Mouse (Mus musculus) CD4-positive, CD25-positive, alpha-beta regulatory T cell, adult 2 months (primary cell): ENCODE measurements around the gene Phf11b.
"Not testable (repeated sequence)": the region's sequence is repeated elsewhere in the genome, so short reads cannot be mapped to it uniquely, and the experiment has no call there.

Experiments used
- DNase-seq: peaks from one replicate; pipeline ENCODE4 v3.0.0-alpha.2; 2012; ENCODE audit warnings: low read depth, low spot score

Gene Phf11b

DNA sequence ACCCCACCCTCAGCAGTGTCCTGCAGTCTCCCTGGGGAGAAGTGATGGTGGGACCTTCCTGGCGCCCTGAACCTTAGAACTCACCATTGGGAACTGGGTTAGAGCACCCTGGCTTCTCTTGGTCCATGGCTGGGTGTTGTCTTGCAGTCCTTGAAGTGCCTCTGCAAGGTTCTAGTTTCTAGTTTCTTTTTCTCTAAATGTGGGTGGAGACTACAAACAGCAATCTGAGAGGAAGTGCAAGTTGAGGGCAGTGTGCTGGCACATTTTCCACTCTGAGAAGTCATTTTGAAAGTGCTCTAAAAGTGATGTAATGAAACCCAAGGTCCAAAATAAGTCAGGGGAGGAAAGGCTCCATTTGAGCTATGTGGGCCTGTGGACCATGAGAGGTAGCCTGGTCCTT is at the start of gene Phf11b:
Gene Phf11b, minus strand, starts transcription at position 163 of the 400 bp plus-strand sequence.
- peak; percentile 71 for DNase-seq

DNA sequence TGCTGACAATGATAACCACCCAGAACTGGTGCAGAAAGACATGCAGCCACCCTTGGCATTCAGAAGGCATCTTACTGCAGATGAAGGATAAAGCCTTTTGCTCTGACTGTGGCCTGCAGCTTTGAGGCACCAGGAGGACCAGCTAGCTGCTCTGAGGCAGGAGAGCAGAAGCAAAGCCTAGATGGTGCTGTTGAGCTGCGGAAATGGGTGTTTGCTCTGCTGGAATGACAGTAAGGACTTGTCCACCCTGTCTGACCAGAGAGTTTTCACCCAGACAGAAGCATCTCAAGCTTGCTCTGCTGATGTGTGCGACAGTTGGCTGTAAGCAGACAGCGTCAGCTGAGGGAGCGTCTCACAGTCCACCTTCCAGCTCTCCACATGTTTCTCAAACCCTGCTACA is 49.0 kb upstream of the Phf11b start:
- DNase-seq = not testable (repeated sequence)

DNA sequence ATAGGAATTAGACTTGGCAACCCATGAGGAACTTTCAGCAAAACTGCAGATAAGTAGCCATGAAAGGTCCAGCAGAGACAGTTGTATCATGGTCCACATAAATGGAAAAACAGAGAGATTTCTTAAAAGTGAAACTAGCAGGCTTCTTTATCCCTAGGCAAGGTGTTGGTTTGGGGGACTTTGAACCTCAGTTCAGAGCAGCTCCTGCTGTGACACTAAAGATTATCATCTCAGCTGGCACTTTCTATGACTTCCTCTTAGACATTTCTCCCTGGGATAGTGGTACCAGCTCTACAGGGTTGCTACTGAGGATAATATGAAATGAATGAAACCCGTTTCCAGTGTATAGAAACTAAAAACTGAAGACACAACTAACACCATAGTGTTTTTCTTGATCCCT is 48.4 kb upstream of the Phf11b start:
- no peak for DNase-seq

DNA sequence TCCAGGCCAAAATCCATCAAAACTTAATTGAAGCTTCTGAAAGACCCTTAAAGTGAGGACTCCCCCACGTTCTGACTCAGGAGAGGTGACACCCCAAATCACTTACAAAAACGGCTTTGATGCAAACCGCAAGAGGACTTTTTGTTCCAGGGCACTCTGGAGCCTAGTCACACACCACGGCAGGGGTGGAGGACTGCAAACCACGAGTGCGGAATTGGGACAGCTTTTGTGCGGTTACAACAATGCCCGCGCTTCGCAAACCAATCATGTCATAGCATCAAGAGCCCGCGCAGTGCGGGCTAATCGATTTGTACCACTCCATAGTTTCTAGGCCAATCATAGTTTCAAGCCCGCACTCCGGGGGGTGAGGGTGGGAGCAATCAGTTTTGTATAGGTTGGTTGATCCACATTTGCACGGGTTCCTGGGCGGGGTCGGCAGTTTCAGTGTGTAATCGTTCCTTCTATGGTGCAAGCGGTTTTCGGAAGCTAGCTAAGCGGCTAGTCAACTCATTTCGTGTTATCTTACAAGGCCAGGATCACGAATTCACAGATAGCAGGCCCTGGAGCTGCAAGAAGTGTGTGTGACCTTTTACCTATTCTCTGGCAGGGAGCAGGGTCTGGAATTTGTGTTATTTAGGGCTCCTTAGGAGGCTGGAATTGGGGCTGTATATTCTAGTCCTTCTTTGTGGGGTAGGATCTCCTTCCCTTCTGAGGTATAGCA is 29.4 kb upstream of the Phf11b start:
- DNase-seq = no peak

DNA sequence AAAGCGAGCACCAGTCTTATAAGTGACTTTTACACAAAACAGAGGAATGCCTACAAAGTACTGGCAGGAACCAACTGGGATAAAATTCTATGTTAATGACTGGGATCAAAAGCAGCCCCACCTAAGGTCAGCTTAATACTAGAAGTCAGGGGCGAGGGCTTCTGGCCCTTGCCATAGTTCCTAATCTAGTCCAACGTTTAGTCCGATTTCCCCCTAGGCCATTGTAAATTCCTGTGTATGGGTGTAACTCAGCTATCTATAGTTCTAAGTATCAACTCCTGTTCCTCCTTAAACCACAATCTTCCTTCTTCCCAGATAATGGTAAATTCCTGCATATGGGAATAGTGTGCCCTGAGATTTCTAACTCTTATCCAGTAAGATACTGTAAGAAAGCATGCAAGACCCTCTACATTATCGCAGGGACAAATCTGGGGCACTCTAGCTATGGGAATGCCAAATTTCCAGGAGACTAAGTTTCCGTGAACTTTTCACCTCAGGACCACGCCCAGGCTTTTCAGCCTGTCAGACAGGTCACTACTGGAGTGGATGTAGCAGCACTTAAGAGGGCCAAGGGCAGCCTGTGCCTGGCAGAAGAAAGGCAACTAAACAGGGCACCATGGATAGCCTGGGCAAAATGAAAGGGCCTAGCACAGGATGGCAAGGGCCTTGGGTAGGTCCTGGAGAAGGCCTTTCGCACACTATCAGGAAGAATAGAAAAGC is 25.4 kb upstream of the Phf11b start:
- no peak for DNase-seq

DNA sequence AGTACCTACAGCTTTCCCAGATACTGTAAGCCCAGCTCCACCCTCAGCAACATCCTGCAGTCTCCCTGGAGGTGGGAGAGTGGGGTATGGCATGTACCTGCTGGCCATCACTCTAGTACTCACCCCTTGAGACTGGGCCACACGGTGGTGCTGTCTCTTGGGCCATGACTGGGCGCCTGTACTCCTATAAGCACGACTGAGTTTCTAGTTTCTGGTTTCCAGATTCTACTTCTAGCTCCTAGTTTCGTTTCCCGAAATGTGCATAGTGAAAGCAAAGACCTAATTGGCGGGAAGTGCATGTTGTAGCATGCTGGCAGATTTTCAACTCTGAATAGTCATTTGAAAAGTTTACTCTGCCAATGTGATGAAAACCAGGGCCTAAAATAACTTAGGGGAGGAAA is 24.1 kb upstream of the Phf11b start, which contains the start of gene Phf11d:
Gene Phf11d, minus strand, starts transcription at position 227 of the 401 bp plus-strand sequence.
- no peak for DNase-seq

DNA sequence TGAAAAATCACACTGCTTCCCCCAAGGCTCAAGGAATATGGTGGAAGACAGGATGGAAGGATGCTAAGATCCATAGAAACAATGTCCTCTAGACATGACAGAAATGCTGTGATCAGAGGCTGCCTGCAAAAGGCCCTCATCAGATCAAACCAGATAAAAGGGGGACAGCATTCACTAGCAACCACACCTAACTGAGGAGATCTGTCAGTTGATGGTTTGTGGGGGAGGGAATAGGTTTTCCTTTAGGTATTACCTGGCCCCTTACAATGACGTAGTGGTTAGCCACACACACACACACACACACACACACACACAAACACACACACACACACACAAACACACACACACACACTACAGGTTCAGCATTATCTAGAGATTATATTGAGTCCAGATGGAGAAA is 1.6 kb downstream of the Phf11b start:
- DNase-seq = peak; percentile 23

DNA sequence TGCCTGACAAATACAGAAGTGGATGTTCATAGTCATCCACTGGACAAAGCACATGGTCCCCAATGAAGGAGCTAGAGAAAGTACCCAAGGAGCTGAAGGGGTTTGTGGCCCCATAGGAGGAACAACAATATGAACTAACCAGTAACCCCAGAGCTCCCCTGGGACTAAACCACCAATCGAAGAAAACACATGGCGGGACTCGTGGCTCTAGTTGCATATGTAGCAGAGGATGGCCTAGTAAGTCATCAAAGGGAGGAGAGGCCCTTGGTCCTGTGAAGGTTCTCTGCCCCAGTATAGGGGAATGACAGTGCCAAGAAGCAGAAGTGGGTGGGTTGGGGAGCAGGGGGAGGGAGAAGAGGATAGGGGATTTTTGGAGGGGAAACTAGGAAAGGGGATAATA is 5.1 kb downstream of the Phf11b start:
- DNase-seq = not testable (repeated sequence)

DNA sequence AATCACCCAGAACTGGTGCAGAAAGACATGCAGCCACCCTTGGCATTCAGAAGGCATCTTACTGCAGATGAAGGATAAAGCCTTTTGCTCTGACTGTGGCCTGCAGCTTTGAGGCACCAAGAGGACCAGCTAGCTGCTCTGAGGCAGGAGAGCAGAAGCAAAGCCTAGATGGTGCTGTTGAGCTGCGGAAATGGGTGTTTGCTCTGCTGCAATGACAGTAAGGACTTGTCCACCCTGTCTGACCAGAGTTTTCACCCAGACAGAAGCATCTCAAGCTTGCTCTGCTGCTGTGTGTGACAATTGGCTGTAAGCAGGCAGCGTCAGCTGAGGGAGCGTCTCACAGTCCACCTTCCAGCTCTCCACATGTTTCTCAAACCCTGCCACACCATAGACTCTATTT is 10.7 kb downstream of the Phf11b start:
- DNase-seq = peak; percentile 24

DNA sequence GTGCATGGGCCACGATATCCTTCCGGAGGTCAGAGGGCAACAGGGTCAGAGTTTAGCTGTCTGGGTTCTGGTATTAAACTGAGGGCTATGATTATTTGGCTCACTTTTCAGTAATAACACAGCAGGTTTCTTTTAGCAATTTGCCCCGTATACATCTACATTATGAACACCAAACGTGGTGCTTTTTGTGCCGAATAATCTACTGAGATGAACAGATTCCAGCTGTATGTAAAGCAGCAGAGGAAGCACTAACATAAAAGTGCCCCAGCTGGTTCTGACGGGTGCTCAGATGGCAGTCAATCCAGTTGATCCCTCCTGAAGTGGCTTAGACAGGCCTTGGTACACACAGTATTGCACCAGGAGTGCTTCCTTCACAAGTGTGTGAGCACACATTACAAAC is 21.2 kb downstream of the Phf11b start:
- not testable (repeated sequence) for DNase-seq

DNA sequence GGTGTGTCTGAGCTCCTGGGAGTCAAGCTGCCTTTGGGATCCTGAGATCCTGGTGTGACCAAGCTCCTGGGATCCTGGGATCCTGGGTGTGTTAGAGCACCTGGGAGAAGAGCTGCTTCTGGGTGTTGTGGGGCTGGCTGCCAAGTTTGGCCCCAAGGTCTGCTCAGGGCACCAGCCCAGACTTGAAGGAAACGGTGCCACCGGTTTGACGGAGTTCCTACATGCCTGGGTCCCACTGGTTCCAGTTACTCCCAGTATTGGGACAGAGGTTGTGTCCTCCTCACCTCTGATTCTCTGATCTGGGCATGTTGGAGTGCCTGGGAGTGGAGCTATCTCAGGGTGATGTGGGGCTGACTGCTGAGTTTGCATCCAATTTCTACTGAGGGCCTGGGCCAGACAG is 22.1 kb downstream of the Phf11b start:
- DNase-seq = not testable (repeated sequence)

DNA sequence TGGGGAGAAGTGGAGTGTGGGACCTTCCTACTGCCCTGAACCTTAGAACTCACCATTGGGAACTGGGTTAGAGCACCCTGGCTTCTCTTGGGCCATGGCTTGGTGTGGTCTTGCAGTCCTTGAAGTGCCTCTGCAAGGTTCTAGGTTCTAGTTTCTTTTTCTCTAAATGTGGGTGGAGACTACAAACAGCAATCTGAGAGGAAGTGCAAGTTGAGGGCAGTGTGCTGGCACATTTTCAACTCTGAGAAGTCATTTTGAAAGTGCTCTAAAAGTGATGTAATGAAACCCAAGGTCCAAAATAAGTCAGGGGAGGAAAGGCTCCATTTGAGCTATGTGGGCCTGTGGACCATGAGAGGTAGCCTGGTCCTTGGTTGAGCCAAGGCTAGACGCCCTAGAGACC is 43.8 kb downstream of the Phf11b start, which contains the start of gene Phf11a:
Gene Phf11a, minus strand, starts transcription at position 132 of the 400 bp plus-strand sequence.
- DNase-seq = peak; percentile 50

DNA sequence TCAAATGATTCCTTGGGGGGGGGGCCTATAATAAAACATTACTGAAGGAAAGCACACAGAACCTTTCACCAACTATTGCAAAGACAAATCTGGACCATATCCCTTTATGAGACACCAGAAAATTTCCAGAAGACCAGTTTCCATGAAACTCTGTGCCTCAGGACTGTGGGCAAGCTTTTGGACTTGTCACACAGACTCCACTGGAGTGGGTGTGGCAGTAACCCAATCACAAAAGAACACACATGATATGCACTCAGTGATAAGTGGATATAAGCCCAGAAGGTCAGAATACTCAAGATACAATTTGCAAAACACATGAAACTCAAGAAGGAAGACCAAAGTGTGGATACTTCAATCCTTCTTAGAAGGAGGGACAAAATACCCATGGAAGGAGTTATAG is 49.4 kb downstream of the Phf11b start:
- DNase-seq = not testable (repeated sequence)

DNA sequence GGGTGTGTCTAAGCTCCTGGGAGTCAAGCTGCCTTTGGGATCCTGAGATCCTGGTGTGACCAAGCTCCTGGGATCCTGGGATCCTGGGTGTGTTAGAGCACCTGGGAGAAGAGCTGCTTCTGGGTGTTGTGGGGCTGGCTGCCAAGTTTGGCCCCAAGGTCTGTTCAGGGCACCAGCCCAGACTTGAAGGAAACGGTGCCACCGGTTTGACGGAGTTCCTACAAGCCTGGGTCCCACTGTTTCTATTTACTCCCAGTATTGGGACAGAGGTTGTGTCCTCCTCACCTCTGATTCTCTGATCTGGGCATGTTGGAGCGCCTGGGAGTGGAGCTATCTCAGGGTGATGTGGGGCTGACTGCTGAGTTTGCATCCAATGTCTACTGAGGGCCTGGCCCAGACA is 66.2 kb downstream of the Phf11b start:
- not testable (repeated sequence) for DNase-seq
